Mouse (Mus musculus) erythroblast, embryonic 14.5 days (primary cell): ENCODE measurements around the gene Crybg1. TPM values are rescaled to one million over a fixed set of nuclear protein-coding genes. Genes with fewer than 3 reads are reported as not detected.
"Not testable (repeated sequence)": the region's sequence is repeated elsewhere in the genome, so short reads cannot be mapped to it uniquely, and the experiment has no call there.

Experiments
- H3K27me3 ChIP-seq: 2 replicates; pipeline ENCODE4 v1.6.1; 2012; ENCODE audit warnings: inconsistent platforms; ENCODE audit not compliant: control insufficient read depth
- H3K36me3 ChIP-seq: 2 replicates; pipeline ENCODE4 v1.6.1; 2012; ENCODE audit warnings: mild to moderate bottlenecking, inconsistent platforms; ENCODE audit not compliant: control insufficient read depth
- H3K4me1 ChIP-seq: 2 replicates; pipeline ENCODE4 v1.6.1; 2012; ENCODE audit warnings: inconsistent platforms; ENCODE audit not compliant: control insufficient read depth
- H3K4me3 ChIP-seq: replicated peaks from 2 replicates; pipeline ENCODE3; 2012; ENCODE audit warnings: moderate library complexity, mild to moderate bottlenecking, inconsistent platforms
- H3K9me3 ChIP-seq: 2 replicates; pipeline ENCODE4 v1.6.1; 2012; ENCODE audit warnings: low read length, inconsistent platforms, mixed read lengths; ENCODE audit not compliant: control insufficient read depth
- GATA1 ChIP-seq: IDR thresholded peaks from 2 replicates; pipeline ENCODE4 v1.6.1; 2012; ENCODE audit warnings: low read length, inconsistent platforms, mixed read lengths
- TAL1 ChIP-seq: IDR thresholded peaks from 3 replicates; pipeline ENCODE4 v1.6.1; 2012; ENCODE audit warnings: low read length, inconsistent platforms, mixed read lengths
- polyA plus RNA-seq: library from polyadenylated mRNA; stranded (reverse); fragments of >175 nt; gene quantifications from 2 replicates; pipeline ENCODE4 v1.2.3, GENCODE M21; 2012

The Crybg1 gene
- polyA plus RNA-seq, 1 experiment = 0.01 TPM

- H3K9me3 ChIP-seq = no peaks in the 10 kb centered on the region
- H3K36me3 ChIP-seq = no peaks in the 10 kb centered on the region
- no peak overlapping the region for H3K4me3 ChIP-seq
- peaks cover 13% of the 10 kb centered on the region for H3K4me1 ChIP-seq
- peaks cover 10% of the 10 kb centered on the region for H3K27me3 ChIP-seq
- no peak for TF ChIP-seq TAL1
Measured at GRCm38 (mm10) chr10:43995858-43996650, 152.6 kb downstream of the Crybg1 start.

DNA sequence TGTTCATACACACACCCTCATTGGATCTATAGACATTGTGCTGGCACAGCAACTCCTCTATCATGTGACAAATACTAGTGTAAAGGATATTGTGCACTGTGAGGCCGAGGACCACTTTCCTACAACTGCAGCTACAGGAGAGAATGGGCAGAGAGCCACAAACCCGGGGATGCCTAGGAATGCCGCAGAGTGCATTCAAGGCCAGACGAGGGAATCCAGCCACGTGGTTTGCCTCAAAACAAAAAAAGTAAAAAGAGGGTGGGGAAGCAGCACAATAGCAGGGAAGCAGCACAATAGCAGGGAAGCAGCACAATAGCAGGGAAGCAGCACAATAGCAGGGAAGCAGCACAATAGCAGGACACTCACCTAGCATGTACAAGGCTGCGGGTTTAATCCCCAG, 155.5 kb downstream of the Crybg1 start:
- H3K27me3 ChIP-seq = no peaks in the 10 kb centered on the region
- TF ChIP-seq TAL1 (no peak), GATA1 (no peak)
- no peaks in the 10 kb centered on the region for H3K36me3 ChIP-seq
- peaks cover 5% of the 10 kb centered on the region; the same call in 1 of the 2 replicates for H3K4me1 ChIP-seq
- H3K4me3 ChIP-seq = no peak overlapping the region
- H3K9me3 ChIP-seq = no peaks in the 10 kb centered on the region

DNA sequence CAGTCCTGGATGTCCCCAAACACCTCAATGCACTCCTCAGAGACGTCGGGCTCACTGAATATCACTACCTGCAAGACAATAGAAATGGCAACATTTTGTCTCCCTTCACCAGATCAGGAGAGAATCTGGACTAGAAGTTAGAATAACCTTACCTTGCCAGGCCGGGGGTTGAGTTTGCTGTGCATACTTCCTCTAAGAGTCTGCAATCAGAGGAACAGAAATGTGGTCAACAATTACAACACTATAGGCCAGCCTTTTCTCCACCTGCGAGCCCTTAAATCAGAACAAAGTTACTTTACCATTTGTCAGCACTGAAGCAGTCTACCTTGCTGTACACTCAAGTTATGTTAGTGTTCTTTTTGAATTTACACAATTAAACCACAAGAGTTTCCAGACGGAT, 156.1 kb downstream of the Crybg1 start:
- Histone ChIP-seq H3K36me3 (no peaks in the 10 kb centered on the region), H3K27me3 (no peaks in the 10 kb centered on the region), H3K4me3 (no peak overlapping the region), H3K4me1 (peaks cover 1% of the 10 kb centered on the region; the same call in 1 of the 2 replicates), H3K9me3 (no peaks in the 10 kb centered on the region)
- TF ChIP-seq GATA1 = no peak
- no peak for TF ChIP-seq TAL1

DNA sequence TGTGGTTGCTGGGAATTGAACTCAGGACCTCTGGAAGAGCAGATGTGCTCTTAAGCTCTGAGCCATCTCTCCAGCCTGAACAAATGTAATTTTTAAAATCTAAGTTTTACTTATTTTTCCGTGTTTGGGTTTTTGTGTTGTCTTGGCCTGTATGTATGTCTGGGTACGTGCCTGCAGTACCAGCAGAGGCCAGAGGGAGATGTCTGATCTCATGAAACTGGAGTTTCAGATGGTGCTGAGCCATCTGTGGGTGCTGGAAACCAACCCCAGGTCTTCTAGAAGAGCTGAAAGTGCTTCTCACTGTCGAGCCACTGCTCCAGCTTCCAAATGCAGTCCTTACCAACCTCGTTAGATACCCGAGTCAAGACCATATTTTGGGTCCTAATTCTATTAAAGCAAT, 157.4 kb downstream of the Crybg1 start:
- no peaks in the 10 kb centered on the region for H3K4me1 ChIP-seq
- H3K9me3 ChIP-seq = no peaks in the 10 kb centered on the region
- H3K4me3 ChIP-seq = no peak overlapping the region
- H3K27me3 ChIP-seq = no peaks in the 10 kb centered on the region
- TF ChIP-seq TAL1 (no peak), GATA1 (no peak)
- H3K36me3 ChIP-seq = no peaks in the 10 kb centered on the region

DNA sequence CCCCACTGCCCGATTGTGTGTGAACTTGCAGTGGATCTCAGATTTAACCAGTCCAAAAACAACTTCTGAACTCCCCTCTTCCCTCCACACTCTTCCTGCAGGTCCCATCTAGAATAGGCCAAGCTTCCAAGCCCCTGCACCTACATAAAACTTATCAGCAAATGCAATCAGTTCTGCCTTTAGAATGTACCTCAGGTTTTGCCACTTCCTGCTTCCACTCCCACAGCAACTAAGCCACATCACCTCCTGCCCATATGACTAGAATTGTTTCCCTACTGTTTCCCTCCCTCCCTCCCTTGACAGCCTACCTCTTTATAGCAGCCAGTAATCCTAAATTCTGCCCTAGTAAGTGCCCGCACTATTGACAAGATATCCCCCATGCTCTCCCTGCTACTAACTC, 164.8 kb downstream of the Crybg1 start:
- Histone ChIP-seq H3K27me3 (no peaks in the 10 kb centered on the region), H3K9me3 (no peaks in the 10 kb centered on the region), H3K4me3 (no peak overlapping the region), H3K4me1 (no peaks in the 10 kb centered on the region), H3K36me3 (no peaks in the 10 kb centered on the region)
- TF ChIP-seq TAL1 = no peak
- no peak for TF ChIP-seq GATA1

DNA sequence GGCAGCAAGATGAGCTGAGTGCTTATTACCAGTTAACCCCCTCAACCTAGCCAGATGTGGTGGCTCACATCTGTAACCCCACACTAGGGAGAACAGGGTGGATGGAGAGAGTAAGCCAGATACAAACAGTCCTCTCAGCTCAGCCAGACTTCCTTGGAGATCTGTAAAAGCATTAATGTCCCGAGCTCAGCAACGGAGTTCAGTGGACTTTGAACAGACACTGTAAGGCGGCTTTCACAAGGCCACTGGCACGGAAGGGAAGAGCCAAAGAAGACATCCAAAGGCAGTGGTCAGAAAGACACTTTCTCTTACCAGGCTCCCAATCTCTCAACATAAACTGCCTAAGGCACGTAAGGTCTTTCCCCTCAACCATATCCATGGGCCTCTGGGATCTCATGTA, 165.4 kb downstream of the Crybg1 start:
- Histone ChIP-seq H3K4me1 (no peaks in the 10 kb centered on the region), H3K9me3 (no peaks in the 10 kb centered on the region), H3K27me3 (no peaks in the 10 kb centered on the region), H3K36me3 (no peaks in the 10 kb centered on the region), H3K4me3 (no peak overlapping the region)
- TF ChIP-seq GATA1 = no peak
- no peak for TF ChIP-seq TAL1

GRCm38 (mm10) chr10:43982470-43982869, 166.2 kb downstream of the Crybg1 start:
- TF ChIP-seq GATA1 (no peak), TAL1 (no peak)
- Histone ChIP-seq H3K27me3 (no peaks in the 10 kb centered on the region), H3K36me3 (no peaks in the 10 kb centered on the region), H3K9me3 (no peaks in the 10 kb centered on the region), H3K4me1 (no peaks in the 10 kb centered on the region), H3K4me3 (no peak overlapping the region)

- H3K9me3 ChIP-seq, H3K27me3 ChIP-seq, H3K4me3 ChIP-seq, H3K36me3 ChIP-seq, H3K4me1 ChIP-seq: not testable (repeated sequence)
Measured at GRCm38 (mm10) chr10:43980742-43981141, 167.9 kb downstream of the Crybg1 start.

GRCm38 (mm10) chr10:43980080-43980479, 168.6 kb downstream of the Crybg1 start:
- Histone ChIP-seq H3K4me1 (no peaks in the 10 kb centered on the region), H3K4me3 (no peak overlapping the region), H3K27me3 (no peaks in the 10 kb centered on the region), H3K9me3 (no peaks in the 10 kb centered on the region), H3K36me3 (no peaks in the 10 kb centered on the region)
- TF ChIP-seq GATA1 (no peak), TAL1 (no peak)

DNA sequence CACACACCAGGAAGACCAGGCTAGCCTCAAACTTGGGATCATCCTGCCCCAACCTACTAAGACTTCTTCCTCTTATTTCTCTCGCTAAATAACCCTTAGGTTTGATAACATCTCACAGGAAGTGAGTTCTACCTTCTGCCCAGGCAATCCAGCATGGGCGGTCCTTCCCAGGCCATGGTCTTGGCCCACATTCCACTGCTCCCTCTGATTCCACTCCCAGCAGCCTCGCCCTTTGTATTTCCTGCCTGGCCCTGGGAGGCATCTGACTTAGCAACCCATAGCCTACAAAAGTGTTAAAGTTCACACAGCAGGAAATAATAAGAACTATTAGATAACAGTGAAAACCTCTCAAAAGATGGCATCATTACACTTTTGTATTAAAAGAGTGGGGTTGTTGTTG, 171.3 kb downstream of the Crybg1 start:
- TF ChIP-seq GATA1 (no peak), TAL1 (no peak)
- Histone ChIP-seq H3K36me3 (no peaks in the 10 kb centered on the region), H3K9me3 (no peaks in the 10 kb centered on the region), H3K27me3 (no peaks in the 10 kb centered on the region), H3K4me1 (no peaks in the 10 kb centered on the region), H3K4me3 (no peak overlapping the region)
